Mouse (Mus musculus) ES-Bruce4 (cell line): ENCODE results near the gene Herc4.

Source experiments
- CTCF ChIP-seq: IDR thresholded peaks from one replicate; pipeline ENCODE4 v1.8.1; 2011; ENCODE audit warnings: low read depth, low read length
- EP300 ChIP-seq: IDR thresholded peaks from 2 replicates; pipeline ENCODE4 v1.6.1; 2011; ENCODE audit warnings: low read depth, low read length; ENCODE audit not compliant: insufficient read depth
- POLR2A ChIP-seq: IDR thresholded peaks from one replicate; pipeline ENCODE4 v1.8.1; 2011; ENCODE audit warnings: low read length; ENCODE audit not compliant: insufficient read depth

DNA sequence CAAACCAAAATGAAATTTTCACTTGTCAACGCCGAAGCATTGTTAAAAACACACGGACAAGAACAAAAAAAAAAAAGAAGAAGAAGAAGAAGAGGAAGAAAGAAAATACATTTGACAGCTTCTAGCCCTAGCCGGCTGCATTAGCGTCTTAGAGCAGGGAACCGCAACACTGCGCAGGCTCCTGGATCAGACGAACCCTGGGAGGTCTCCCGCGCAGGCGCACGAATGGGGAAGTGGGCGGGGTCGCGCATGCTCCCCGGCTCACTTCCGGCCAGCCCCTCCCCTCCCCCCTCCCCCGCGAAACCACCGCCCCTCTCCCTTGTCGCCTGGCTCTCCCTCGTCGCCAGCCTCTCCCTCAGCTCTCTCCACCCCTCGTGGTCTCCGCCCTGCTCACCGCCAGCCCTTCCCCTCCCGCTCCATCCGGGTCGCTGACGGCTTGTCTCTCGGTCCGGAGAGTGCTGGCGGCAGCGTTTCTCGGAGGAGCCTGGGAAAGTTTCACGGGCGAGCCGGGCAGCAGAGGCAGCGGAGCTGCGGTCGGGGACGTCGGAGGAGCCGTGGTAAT is at the start of gene Herc4:
- TF ChIP-seq CTCF: no peak
- peak; percentile 38 for TF ChIP-seq POLR2A
- TF ChIP-seq EP300: 0 out of 2 replicates have a peak, but pooled peaks have one; percentile 45
